Mouse (Mus musculus) embryo, embryonic 9.5 days (tissue): ENCODE results near the gene Smagp.

Source experiments
- DNase-seq: peaks from one replicate; pipeline ENCODE4 v3.0.0-alpha.2; 2017; ENCODE audit errors: extremely low spot score

The Smagp gene

GRCm38 (mm10) chr15:100590436-100590835, 46.3 kb downstream of the Smagp start:
- DNase-seq: no peak

GRCm38 (mm10) chr15:100588297-100588696, 48.4 kb downstream of the Smagp start:
- DNase-seq: no peak

- DNase-seq: no peak
Measured at GRCm38 (mm10) chr15:100587166-100587565, 49.6 kb downstream of the Smagp start.

DNA sequence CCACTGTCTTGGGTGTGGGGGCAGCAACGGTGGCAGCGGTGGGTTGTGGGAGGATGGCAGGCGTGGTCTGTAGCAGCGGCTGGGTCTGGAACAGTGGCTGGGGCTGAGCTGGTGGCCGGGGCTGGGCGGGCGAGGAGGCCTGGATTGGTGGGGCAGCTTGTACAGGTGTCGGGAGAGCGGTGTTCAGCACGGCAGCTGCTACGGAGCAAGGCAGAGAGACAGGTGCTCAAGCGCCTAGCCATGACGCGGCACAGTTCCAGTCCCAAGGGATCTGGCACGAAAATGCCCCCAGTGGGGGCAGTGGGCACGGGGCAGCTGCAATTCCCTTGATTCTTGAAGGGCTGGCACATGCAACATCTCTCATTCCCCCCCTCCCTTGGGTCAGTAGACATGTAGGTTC, 50.8 kb downstream of the Smagp start:
- no peak for DNase-seq

DNA sequence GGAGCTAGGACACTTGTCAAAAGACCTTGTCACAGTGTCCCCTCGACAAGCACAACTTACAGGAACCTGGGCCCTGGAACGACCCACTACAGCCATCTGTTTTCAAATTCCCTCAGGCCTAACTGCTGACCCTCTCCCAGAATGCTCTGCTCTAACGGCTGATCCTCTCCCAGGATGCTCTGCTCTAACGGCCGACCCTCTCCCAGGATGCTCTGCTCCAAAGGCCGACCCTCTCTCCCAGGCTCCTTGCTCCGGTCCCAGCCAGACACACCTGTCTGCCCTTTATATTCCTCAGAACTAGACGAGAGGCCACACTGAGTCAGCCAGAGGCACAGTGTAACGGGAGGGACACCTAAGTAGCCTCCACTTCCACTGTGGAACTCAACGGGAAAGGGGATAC, 56.6 kb downstream of the Smagp start:
- DNase-seq: no peak

DNA sequence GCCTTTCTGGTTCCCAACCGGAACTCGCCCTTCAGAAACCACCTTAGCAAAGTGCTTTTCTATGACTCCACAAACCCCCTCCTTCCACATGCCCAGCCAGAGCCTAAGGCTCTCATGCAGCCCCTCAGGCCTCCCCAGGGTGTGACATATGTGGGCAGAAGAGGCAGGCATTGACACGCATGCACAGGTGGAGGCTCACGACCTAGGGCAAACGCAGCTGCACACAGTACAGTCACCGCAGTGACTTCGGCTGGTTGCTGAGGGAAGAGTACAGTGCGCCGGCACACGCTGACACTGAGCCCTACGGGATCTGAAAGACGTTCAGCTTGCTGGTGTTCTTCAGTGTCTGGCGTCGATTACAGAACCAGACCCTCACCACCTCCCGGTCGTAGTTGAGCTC, 58.8 kb downstream of the Smagp start:
- no peak for DNase-seq

DNA sequence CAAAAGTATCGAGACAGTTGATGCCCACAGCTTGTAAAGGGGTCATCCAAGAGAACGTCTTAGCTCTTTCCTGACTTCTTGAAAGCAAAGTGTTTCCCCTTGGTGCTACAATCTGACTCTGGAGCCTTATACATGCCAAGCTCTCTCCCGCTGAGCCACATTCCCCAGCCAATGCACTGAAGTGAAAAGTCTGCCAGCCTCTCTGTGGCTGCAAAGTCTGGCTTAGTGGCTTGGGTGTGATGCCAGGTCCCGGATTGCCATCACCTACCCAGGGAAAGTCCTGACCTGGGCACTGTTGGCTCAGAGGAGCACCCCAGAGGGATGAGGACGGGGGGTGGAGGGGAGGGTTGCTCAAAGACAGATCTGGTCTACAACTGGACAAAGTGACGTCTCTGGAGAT, 59.9 kb downstream of the Smagp start:
- DNase-seq: no peak

DNA sequence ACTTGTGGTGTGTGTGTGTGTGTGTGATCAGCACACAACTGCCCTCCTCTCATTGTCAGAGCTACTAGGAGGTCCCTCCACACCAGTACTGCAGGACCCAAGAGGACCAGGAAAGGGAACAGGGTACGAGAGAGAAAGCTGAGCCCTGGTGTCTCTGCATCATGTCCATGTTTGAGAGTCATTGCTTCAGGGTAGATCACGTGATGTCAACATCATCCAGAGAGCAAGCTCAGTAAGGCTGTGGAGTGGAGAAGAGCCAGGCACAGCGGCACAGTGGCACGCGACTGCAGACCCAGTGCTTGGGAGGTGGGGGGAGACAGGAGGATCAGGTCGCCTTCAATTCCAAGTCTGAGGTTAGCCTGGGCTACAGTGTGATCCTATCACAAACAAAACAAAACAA, 60.3 kb downstream of the Smagp start:
- no peak for DNase-seq

DNA sequence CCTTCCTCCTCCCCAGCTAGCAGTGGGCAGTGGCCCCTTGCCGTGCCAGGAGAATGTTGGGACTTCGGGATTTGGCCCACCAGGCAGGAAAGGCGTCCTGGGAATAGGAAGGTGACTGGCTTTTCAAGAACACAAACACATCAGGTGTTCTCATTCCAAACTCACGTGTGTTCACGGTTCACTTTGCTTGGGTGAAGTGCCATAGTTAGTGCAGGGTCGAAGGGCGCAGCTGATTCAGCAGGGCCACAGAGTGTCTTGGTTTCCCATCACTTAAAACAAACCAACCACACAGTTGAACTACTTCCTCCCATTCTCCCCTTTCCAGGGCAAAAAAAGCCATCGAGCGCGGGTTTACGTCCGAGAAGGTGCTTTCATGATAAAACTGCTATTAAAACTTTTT, 61.4 kb downstream of the Smagp start:
- DNase-seq: no peak

DNA sequence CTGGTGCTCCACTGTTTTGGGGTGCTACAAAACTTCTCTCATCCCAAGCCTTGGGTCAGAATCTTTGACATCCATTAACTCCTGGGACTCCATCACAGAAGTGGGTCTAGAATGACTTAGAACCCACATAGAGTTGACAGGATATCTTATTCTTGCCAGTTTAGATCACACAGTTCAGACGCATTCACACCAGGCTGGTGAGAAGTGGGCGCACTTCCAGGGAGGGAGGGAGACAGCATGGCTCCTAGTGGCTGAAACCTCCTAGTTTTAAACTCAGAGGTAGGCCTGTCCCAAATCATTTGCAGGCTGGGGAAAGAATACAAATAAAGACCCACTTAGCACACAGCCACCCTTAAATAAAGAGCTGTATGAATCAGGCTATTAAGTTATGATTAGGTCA, 62.4 kb downstream of the Smagp start:
- no peak for DNase-seq

DNA sequence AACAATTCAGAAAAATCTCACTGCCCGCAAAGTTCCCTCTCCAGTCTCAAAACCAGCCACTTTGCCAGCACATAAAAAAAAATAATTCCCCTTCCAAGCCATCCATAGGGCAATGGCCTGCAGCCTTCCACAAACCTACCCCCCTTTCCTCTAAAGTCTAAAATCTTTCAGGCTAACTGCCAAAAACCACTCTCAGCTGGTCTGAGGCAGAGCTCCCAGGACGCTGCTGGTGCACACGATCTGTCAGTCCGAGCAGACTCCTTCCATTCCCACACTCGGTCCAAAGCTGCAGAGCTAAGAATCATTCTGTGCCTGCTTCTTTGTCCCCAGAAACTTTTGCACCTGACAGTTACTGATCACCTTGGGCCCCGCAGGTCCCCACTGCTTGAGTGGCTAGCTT, 62.8 kb downstream of the Smagp start:
- no peak for DNase-seq
